Mouse (Mus musculus) bone marrow, adult 2 months (tissue): Measurements from ENCODE around the gene Mt1.

Source experiments
- CTCF ChIP-seq: fragments of 200-500 bp; IDR thresholded peaks from 2 replicates; pipeline ENCODE4 v1.5.1; 2011; ENCODE audit warnings: low read length, control low read depth; ENCODE audit not compliant: control insufficient read depth, insufficient read depth
- POLR2A ChIP-seq: fragments of 200-500 bp; IDR thresholded peaks from 2 replicates; pipeline ENCODE4 v1.6.1; 2011; ENCODE audit warnings: low read depth, mild to moderate bottlenecking, control low read depth, low read length, borderline replicate concordance; ENCODE audit not compliant: control insufficient read depth

DNA sequence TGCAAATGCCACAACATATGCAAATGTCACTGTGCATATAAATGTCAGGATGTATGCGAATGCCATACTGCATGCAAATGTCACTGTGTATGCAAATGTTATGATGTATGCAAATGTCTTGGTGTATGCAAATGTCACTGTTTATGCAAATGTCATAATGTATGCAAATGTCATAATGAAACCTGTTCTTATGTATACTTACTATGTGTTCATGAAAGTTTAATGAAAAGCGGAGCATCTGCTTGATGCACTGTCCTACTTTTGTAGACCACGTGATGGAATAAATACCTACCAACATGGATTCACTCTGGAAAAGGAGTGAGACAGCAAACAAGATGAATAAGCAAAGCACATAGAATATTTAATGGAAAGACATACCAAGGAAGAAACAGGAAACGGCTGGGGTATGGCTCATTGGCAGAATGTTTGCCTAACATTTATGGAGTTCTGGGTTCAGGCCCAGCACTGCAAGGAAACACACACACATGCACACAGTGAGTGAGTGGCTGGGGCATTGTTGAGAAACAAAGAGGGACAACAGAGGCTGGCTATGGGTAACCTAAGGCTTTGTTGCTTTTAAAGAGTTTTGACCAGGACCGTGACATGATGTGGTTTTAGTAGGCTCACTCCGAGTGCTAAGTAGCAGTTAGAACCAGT is 49.6 kb upstream of the Mt1 start:
- TF ChIP-seq CTCF (no peak), POLR2A (no peak)
